Mouse (Mus musculus) c-Kit-positive CD71-positive TER-119-positive erythroid progenitor cells, embryonic 14.5 days (primary cell): ENCODE results near the gene Kcnk7.

Source experiments
- DNase-seq: peaks from one replicate; pipeline ENCODE4 v3.0.0-alpha.2; 2013; ENCODE audit warnings: low spot score

Gene Kcnk7

GRCm38 (mm10) chr19:5690343-5690735 is 13.8 kb upstream of the Kcnk7 start:
- no peak for DNase-seq

- no peak for DNase-seq
These were observed 12.6 kb upstream of the Kcnk7 start for GRCm38 (mm10) chr19:5691601-5692000.

GRCm38 (mm10) chr19:5692086-5692912 is 11.9 kb upstream of the Kcnk7 start:
- DNase-seq: no peak

- DNase-seq: no peak
These were observed 11.2 kb upstream of the Kcnk7 start for GRCm38 (mm10) chr19:5692913-5693396.

GRCm38 (mm10) chr19:5693801-5694200 is 10.4 kb upstream of the Kcnk7 start:
- no peak for DNase-seq

- no peak for DNase-seq
These were observed 8.2 kb upstream of the Kcnk7 start for GRCm38 (mm10) chr19:5695849-5696462.

GRCm38 (mm10) chr19:5704801-5705571 is 819 bp downstream of the Kcnk7 start:
- DNase-seq: peak; percentile 71

GRCm38 (mm10) chr19:5710068-5710467 is 5.9 kb downstream of the Kcnk7 start:
- no peak for DNase-seq

- DNase-seq: no peak
These were observed 6.4 kb downstream of the Kcnk7 start for GRCm38 (mm10) chr19:5710581-5710980.

- DNase-seq: peak; percentile 52
These were observed 7.1 kb downstream of the Kcnk7 start for GRCm38 (mm10) chr19:5711218-5711617.

GRCm38 (mm10) chr19:5711907-5712460 is 7.8 kb downstream of the Kcnk7 start:
- no peak for DNase-seq

GRCm38 (mm10) chr19:5713255-5713654 is 9.1 kb downstream of the Kcnk7 start:
- DNase-seq: no peak

- no peak for DNase-seq
These were observed 9.6 kb downstream of the Kcnk7 start for GRCm38 (mm10) chr19:5713730-5714129.

- no peak for DNase-seq
These were observed 11.9 kb downstream of the Kcnk7 start for GRCm38 (mm10) chr19:5715793-5716688.

- no peak for DNase-seq
These were observed 12.8 kb downstream of the Kcnk7 start for GRCm38 (mm10) chr19:5716955-5717354.

- DNase-seq: no peak
These were observed 17.1 kb downstream of the Kcnk7 start for GRCm38 (mm10) chr19:5721233-5721632.

GRCm38 (mm10) chr19:5722848-5723425 is 18.8 kb downstream of the Kcnk7 start:
- peak; percentile 77 for DNase-seq

- no peak for DNase-seq
These were observed 19.9 kb downstream of the Kcnk7 start for GRCm38 (mm10) chr19:5723934-5724548.

- peak; percentile 83 for DNase-seq
These were observed 20.4 kb downstream of the Kcnk7 start for GRCm38 (mm10) chr19:5724549-5724941.

- peak; percentile 40 for DNase-seq
These were observed 21.0 kb downstream of the Kcnk7 start for GRCm38 (mm10) chr19:5725029-5725707.
